Mouse (Mus musculus): ENCODE measurements around the gene Nkx2-3.

Gene Nkx2-3

DNA sequence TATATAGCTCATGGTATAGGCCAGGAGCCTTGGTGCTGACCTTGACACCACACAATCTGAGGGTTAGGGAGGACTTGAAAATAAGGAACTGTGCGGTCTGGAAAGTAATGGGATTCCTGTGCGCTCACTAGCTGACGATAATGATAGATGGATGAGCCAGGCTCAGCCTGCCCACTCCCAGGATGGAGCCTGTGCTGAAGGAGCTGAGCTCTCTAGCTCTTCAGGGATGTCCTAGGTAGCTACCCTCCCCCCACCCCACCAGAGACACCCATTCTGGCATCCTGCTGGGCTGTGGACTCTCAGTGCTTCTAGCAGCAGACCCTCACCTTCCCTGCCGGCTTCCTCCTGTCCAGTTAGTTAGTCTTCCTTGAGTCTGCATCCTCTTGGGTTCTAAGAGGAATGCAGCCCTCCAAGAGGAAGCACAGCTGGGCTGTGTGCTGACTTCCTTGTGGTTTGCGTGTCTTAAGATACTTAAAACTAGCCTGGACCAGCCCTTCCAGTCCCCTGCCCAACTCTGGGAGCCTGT, 6.4 kb downstream of the Nkx2-3 start:
- no peak for DNase-seq (ENCODE audit: low read depth, low spot score)

GRCm38 (mm10) chr19:43619916-43620479, 7.9 kb downstream of the Nkx2-3 start:
- no peak for DNase-seq (ENCODE audit: low read depth, low spot score)

DNA sequence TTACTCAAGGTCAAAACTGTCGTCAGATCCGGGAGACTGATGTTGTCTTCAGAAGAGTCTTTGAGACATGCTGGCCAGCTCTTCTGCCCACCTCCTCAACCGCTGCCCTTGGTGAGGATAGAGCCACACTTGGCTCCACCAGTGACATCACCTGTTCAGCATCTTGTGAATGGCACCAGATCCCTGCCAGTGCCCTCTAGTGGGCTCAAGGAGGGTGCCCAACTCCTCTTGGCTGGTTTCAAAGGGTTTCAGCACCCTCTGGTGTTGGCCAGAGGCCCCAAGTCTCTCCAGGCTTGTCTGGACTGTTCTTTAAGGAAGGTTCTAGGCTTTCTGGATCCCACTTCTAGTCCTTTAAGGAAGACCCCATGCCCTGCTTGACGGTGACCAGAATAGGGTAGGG, 11.8 kb downstream of the Nkx2-3 start:
- no peak for DNase-seq (ENCODE audit: low read depth, low spot score)

DNA sequence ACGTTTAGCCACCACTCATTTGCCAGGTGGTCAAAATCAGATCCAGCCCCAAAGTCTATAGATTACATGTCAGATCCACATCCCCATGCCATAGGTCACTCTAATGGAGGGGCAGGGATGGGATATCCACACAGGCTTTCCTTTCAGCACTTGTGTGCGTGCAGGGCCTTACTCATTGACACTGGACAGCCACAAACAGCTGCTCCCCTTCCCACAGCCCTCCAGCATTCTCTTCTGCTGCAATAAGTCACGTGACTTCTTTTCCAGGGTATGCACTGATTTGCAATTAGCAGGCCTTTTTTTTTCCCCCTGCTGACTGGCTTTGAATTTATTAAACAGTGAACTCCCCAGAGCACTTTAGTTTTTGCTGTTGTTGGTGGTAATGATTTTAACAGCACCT, 14.0 kb downstream of the Nkx2-3 start:
- DNase-seq (ENCODE audit: low read depth, low spot score): no peak

DNA sequence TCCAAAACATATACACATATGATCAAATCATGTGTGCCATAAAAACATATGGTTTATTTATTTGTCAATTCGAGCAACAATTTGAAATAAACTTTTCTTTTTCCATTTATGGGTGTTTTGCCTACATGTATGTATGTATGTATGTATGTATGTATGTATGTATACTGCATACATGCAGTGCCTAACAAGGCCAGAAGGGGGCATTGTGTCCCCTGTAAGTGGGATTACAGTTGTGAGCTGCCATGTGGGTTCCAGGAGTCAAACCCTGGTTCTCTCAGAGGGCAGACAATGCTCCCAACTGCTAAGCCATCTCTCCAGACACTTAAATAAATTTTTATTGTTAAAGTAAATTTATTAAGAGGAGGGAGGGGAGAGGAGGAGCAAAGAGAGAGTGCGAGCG, 15.2 kb downstream of the Nkx2-3 start:
- DNase-seq (ENCODE audit: low read depth, low spot score): no peak

GRCm38 (mm10) chr19:43629088-43629487, 17.0 kb downstream of the Nkx2-3 start:
- DNase-seq (ENCODE audit: low read depth, low spot score): no peak

GRCm38 (mm10) chr19:43630466-43631251, 18.5 kb downstream of the Nkx2-3 start:
- DNase-seq (ENCODE audit: low read depth, low spot score): peak; percentile 79

DNA sequence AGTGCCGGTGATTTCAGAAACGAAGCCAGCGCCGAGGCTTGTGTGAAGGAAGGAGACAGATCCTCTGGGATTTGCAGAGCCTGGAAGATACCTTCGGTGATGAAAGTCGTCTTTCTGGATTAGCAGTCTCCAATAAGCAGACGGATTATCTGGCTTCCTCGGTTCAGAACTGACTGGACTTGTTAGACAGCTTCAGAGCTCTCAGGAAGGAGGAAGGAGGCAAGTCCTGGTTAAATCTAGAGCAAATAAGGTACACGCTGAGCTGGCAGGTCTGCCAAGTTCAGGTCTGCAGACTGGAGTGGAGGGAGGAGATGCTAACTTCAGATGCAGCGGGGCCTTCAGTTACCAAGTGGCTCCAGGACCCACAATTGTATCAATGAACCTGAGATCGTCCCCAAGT, 29.7 kb downstream of the Nkx2-3 start:
- DNase-seq (ENCODE audit: low read depth, low spot score): no peak

DNA sequence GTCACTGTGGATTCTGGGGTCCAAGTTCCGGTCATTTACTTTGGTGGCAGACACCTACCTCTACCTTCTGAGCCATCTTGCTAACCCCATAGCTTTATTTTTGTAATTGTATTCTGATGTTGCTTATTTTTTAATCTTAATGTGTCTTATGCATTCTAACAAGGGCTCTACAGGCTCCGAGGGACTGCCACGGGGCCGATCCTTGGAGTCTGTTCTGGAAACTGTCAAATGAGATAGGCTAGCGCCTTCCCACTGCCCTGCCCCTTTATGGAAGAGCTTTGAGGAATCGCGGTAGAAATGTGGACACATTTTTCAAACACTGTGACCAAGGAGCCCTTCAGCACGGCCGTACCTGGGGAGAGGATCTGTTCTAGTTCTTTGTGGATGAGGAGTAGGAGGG, 30.7 kb downstream of the Nkx2-3 start:
- DNase-seq (ENCODE audit: low read depth, low spot score): no peak

GRCm38 (mm10) chr19:43645508-43645907, 33.4 kb downstream of the Nkx2-3 start:
- DNase-seq (ENCODE audit: low read depth, low spot score): no peak

DNA sequence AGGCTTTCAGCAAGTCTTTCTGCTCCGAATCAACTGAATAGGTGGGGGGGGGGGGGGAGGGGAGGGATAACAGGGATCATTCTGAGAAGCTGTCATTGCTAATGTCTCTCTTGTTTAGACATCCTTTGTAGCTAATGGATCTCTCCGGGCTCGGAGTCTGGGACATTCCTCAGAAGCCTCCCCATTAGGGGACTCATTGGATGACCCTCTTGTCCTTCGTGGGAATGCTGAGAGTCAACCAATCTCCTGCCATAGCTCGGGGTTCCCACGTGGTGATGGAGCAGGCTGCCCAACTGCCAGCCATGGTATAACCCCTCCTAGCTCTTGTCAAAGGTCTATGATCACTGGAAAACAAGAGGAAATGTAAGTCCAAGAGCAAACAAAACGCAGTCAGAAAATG, 34.7 kb downstream of the Nkx2-3 start:
- no peak for DNase-seq (ENCODE audit: low read depth, low spot score)

DNA sequence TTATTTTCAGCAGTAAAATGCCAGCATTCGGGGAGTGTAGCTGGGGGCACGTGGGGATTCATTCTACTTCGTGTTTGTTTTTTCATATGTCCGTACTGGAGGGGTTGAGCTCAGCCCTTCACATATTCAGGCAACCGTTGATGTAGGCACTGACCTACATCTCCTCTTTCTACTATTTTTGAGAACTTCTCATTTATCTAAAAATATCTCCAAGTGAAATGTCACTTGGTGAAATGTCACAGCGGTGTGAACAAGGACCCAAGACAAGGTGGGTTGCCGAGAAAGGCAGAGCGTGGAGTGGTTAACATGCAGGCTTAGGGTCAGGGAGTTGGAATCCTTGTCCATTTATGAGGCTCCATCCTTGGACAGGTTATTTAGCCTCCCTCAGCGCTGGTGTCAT, 35.1 kb downstream of the Nkx2-3 start:
- DNase-seq (ENCODE audit: low read depth, low spot score): no peak

GRCm38 (mm10) chr19:43648343-43648742, 36.2 kb downstream of the Nkx2-3 start:
- no peak for DNase-seq (ENCODE audit: low read depth, low spot score)

DNA sequence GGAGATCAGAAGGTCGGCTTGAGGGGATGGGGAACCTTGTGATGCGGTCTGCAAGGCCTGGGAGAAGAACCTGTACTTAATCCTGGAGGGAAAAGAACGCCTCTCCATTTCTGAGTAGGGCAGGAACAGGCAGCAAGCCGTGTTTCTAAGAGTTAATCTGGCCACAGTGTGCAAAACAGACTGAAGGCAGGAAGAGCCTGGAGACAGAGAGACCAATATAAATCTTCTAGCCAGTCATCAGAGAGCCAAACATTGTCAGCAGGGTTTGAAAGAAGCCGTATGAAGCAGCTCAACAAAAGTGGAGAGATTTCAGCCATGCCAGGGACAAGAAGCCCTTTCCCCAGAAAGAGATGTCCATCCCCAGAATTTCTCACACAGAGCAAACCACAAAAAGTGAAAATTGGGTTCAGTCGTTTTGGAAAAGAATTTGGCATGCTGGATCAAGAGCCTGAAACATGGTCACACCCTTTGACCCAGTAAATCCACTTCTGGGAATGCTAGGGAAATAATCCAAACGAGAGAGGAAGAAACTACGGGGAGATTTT, 39.2 kb downstream of the Nkx2-3 start:
- DNase-seq (ENCODE audit: low read depth, low spot score): no peak

DNA sequence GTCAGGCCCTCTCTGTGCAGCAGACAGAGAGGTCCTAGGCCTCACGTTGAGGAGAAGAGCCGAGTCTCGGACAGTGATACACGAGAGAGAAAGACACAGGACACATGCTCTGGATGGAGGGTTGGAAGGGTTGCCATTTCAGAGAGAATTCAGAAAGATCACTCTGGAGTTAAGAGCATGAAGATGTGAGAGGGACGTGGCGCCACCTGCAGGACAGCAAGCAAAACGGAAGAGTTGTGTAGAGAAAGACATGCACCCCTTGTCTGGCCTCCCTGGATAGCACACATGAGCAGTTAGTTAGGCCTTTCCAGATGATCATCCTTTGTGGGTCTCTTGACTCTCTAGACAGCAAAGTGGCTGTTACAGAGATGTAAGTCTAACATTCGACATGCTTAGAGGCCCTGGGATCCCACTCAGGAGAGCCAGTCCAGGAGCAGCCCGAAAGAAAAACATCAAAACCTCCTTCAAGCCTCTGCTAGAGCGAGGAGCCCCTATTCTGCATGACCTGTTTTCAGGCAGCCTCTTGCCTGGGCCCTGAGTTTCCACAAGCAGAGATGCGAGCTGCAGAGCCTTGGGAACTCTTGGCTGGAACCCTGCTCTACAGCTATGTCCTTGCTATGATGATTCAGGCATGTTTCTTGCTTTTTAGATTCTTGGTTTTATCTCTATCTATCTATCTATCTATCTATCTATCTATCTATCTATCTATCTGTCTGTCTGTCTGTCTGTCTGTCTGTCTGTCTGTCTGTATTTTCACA, 43.8 kb downstream of the Nkx2-3 start:
- peak; percentile 69 for DNase-seq (ENCODE audit: low read depth, low spot score)

GRCm38 (mm10) chr19:43659632-43660031, 47.5 kb downstream of the Nkx2-3 start:
- no peak for DNase-seq (ENCODE audit: low read depth, low spot score)

DNA sequence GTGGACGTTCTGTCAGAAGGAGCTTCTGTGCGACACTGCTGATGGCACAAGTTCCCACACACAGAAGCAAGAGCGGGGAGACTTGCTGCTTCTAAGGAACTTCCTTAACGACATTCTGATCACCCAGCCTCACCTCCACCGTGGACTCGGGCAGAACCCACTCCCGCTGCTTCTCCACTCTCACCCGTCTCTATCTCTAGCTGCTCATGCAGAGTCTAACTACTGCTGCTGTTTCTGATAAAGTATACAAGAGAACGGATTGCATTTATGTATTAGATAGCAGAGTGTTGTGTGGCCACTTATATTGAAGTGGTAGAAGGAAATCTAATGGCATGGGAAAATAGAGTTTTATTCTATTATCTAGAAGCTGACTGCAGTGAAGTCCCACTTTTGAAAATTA, 48.6 kb downstream of the Nkx2-3 start:
- DNase-seq (ENCODE audit: low read depth, low spot score): no peak

DNA sequence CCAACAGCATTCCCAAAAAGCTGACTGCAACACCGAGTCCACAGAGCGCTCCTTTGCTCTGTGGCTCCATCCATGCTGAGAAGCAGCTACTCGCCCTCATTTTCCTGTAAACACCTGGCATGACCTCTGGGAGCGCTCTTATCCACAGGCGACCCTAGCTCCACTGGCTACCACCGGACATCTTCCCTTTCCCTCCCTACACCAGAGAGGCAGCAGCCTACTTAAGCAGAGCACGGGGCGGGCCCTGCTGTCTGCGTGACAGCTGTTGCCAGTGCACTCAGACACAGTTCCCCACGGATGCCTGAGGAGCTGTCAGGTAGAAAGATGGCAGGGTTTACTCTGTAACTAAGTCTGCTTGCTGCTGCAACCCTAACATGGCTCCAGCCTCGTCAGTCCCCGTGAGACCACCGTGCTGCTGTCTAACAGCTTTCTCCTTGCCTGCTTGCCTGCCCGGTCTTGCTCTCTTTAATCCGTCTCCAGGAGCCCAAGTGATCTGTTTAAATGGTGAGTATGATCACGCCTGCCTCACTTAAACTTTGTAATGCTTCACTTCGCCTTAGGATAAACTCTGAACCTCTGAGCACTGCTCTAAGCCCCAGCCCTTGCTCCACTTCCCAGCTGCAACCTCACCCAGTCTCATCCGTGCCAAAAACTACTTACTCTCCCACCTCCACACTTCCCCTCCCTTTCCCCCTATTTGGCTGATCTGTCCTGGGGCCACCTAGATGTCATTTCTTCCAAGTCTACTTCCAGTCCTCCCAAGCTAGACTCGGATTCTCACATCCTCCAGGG, 50.2 kb downstream of the Nkx2-3 start:
- no peak for DNase-seq (ENCODE audit: low read depth, low spot score)

- no peak for DNase-seq (ENCODE audit: low read depth, low spot score)
Observed at GRCm38 (mm10) chr19:43663471-43663870, 51.3 kb downstream of the Nkx2-3 start.
